Mouse (Mus musculus): Measurements from ENCODE around the gene 1300017J02Rik.

- no peak for TF ChIP-seq ZNF384 (IDR thresholded peaks at IDR 0.05; ENCODE audit: low read depth, low read length)
- TF ChIP-seq CTCF (IDR thresholded peaks at IDR 0.05 in 2 of 3, conservative IDR thresholded peaks at IDR 0.05 in 1 of 3; ENCODE audit: control insufficient read depth in 1 of 3, insufficient read depth in 1 of 3, low read depth in 2 of 3, low read length in 3 of 3, poor library complexity in 1 of 3, severe bottlenecking in 1 of 3): no peak
- TF ChIP-seq ETS1 (IDR thresholded peaks at IDR 0.05; ENCODE audit: low read depth, low read length): no peak
- no peak for TF ChIP-seq MXI1 (IDR thresholded peaks at IDR 0.05; ENCODE audit: low read depth, low read length)
- TF ChIP-seq JUND (IDR thresholded peaks at IDR 0.05; ENCODE audit: low read depth, low read length): no peak
- TF ChIP-seq GABPA (IDR thresholded peaks at IDR 0.05; ENCODE audit: low read depth, low read length): no peak
- no peak for TF ChIP-seq KAT2A (conservative IDR thresholded peaks at IDR 0.05; ENCODE audit: low read depth, low read length)
- no peak for TF ChIP-seq ZKSCAN1 (IDR thresholded peaks at IDR 0.05; ENCODE audit: low read depth, low read length)
These were observed 77.1 kb downstream of the 1300017J02Rik start for GRCm38 (mm10) chr9:103227760-103228159.
